Mouse (Mus musculus) T-helper 1 cell (primary cell): ENCODE results near the gene Gm5965.
"Not testable (repeated sequence)": the region's sequence is repeated elsewhere in the genome, so short reads cannot be mapped to it uniquely, and the experiment has no call there.

Experiments
- in situ Hi-C: fragments of 300-600 bp; cut with MboI, MseI; formaldehyde crosslinking; loops from one replicate; pipeline ENCODE4 v1.15.1; 2025; ENCODE audit warnings: high pct_unique_total_duplicates

Gm5965 gene

GRCm38 (mm10) chr16:88777596-88777995, at the start of gene Gm5965:
Gene Gm5965 (plus strand): TSS chr16:88777896.
- in situ Hi-C loops = no loop called here

DNA sequence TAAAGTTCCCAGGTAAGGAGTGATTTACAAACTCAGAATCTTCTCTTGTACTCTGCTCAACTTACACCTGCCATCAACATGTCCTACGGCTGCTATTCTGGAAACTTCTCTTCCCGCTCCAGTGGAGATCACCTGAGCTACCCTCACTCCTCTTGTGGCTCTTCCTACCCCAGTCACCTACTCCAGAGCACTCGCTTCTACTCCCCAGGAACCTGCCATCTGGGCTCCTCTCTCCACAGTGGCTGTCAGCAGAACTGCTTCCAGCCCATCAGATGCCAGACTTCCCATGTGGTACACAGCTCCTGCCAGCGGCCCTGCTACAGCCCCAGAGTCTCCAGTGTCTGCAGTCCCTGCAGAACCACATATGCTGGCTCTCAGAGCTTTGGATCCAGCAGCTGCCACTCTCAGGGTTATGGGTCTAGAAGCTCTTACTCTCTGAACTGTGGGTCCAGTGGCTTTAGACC, 48.9 kb upstream of the Gm5965 start, which contains the start of gene Krtap13-1:
Krtap13-1 (plus strand) TSS at position 51 of the 464 bp plus-strand sequence.
- in situ Hi-C loops = no loop called here

DNA sequence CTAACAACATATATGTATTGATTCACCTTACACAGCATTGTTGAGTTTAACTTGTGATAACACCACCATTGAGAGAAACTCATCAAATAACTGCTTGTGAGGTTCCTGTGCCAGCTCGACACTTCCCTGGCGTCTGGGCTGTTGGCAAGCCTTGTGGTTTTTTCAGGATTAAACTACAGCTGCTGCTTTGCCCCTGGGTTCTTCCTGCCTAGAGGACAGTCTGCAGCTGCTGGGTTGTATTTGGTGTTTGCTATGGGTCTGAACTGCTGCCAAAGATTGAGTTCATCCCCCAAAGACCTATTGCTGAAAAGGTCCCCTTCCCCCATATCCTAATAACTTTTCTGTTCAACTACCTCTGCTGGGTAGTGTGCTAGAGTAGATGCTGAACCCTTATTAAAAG, 42.3 kb upstream of the Gm5965 start:
- in situ Hi-C loops = no loop called here

DNA sequence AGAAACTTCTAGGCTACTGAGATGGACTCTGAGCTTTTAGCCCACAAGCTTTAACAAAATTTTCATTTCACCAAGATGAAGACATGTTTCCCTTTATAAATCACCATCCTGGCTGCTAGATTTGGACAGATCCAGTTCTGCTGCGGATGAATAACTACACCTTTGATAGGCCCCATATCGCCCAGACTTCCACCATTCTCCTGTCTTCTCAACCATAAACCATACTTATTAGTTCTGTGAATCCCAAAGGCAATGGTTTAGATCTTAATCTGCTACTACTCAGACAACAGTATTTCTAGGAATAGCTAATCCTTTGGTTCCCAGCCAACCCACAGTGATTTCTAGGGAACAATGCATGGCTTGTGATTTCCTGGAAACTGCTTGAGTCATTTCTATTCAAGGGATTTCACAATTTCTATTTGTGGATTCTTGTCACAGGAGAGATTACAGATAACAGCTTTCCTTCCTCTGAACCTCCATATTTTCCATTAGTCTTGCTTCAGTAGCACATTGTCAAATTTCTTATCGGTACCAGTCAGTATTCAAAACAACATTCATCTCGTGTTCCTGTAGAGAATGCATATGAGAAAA, 32.9 kb upstream of the Gm5965 start:
- in situ Hi-C loops = no loop called here

- in situ Hi-C loops = no loop called here
Observed at GRCm38 (mm10) chr16:88747943-88748342, 29.8 kb upstream of the Gm5965 start.

GRCm38 (mm10) chr16:88751535-88751934, 26.2 kb upstream of the Gm5965 start, which contains the start of gene Krtap13:
Gene Krtap13 (minus strand): TSS chr16:88751635.
- in situ Hi-C loops = not testable (repeated sequence)

DNA sequence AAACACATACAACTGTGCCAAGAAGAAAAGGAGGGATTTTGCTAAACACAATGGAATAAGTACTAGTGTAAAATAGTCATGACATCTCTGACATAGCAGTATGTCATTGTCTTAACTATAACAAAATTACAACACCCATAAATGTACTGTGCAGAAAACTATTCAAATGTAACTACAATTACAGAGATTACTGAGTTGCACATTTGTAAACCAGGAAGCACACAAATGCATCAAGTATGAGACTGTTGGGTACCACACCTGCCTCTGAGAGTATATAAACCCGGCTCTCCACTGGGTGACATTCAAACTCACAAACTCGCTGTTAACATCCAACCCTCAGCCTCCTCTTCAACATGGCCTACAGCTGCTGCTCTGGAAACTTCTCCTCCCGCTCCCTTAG, 19.1 kb upstream of the Gm5965 start, which contains the start of gene 2310034C09Rik:
2310034C09Rik (plus strand) TSS at position 301 of the 400 bp plus-strand sequence.
- in situ Hi-C loops = not testable (repeated sequence)

DNA sequence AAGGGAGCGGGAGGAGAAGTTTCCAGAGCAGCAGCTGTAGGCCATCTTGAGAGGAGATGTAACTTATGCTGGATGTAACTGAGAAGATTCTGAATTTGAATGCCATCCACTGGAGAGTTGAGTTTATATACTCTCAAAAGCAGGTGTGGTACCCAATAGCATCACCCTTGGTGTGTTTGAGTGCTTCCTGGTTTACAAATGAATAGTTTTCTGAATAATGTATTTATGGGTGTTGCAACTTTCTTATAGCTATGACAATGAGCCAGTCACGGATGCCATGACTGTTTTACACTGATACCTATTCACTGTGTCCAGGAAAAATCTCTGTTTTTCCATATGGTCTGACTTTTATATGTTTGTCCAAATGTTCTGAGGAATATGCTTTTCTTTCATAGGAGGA, 3.6 kb upstream of the Gm5965 start, which contains the start of gene 2310057N15Rik:
2310057N15Rik (minus strand) TSS at position 101 of the 400 bp plus-strand sequence.
- in situ Hi-C loops = no loop called here

DNA sequence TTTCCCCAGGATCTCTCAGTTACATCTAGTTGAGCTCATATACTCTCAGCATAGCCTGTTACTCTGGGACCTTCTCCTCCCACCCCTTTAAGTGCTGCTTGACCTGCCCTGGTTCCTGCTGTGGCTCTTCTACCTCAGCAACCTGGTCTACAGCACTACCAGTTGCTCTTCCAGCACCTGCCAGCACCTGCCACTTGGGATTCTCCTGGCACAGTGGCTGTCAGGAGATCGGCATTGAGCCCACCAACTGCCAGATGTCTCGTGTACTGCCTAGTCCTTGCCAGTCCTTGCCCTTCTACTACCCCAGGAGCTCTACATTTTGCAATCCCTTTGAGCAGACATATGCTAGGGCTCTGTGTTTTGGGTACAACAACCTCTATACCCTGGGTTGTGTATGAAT, 9.1 kb downstream of the Gm5965 start:
- in situ Hi-C loops = no loop called here

- in situ Hi-C loops = no loop called here
Observed at GRCm38 (mm10) chr16:88811827-88812226, 34.1 kb downstream of the Gm5965 start, which contains the start of gene Gm20741. Gene Gm20741 (minus strand): TSS chr16:88812220.

DNA sequence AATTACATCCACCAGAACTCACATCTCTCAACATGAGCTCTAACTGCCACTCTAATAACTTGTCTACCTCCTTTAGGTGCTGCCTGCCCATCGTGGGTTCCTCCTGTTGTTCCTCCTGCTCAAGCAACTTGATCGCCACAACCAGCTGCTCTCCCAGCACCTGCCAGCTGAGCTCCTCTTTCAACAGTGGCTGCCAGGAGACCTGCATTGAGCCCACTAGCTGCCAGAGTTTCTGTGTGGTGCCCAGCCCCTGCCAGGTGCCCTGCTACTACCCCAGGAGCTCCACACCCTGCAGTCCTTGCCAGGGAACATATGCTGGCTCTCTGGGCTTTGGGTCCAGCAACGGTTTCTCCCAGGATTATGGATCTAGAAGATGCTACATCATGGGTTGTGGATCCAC, 42.4 kb downstream of the Gm5965 start, which contains the start of gene Krtap15:
Krtap15 (plus strand) TSS at position 150 of the 400 bp plus-strand sequence.
- in situ Hi-C loops = no loop called here

- in situ Hi-C loops = no loop called here
Observed at GRCm38 (mm10) chr16:88823736-88824135, 46.0 kb downstream of the Gm5965 start.

- in situ Hi-C loops = no loop called here
Observed at GRCm38 (mm10) chr16:88826095-88826652, 48.5 kb downstream of the Gm5965 start, which contains the start of gene Krtap14. Gene Krtap14 (minus strand): TSS chr16:88826145.

- in situ Hi-C loops = no loop called here
Observed at GRCm38 (mm10) chr16:88826978-88827377, 49.3 kb downstream of the Gm5965 start.
